In the genomic region with DNA sequence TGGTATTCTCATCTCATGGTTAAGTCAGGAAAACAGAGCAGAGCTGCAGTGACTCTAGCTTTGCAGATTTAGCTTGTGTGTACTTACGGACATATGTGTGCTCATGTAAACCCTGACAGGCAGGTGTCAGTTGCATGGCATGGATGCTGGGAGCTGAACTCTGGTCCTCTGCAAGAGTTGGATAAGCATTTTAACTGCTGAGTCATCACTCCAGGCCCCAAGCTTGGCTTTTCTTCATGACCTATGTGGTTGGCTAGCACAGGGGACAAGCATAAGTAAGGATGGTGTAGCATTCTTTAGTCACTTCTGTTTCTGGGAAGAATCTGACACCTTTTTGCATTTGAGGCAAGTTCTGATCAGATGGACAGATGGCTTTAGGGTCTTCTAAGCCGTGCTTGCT, we compare ENCODE assay signal across 16 mouse cellular contexts.
"Had no signal": no experiment of that assay in that cellular context is flagged by ENCODE, and none has a peak within 500 bp of the region (broad histone marks: within the 10 kb centered on the region; RNA-seq: fewer than 3 reads in every experiment).

No protein-coding gene starts in this region.

- H3K9me3 ChIP-seq: neural tube, embryonic 13.5 days; neural tube, embryonic 15.5 days; stomach, embryonic 15.5 days had no signal

- H3K27ac ChIP-seq: neural tube, embryonic 13.5 days; neural tube, embryonic 15.5 days; stomach, embryonic 15.5 days; stomach, postnatal 0 days had no signal

- H3K4me1 ChIP-seq: neural tube, embryonic 13.5 days; neural tube, embryonic 15.5 days; stomach, embryonic 15.5 days had no signal

- DNase-seq: retina, postnatal 1 day; right cerebral cortex, adult 18-20 months; right cerebral cortex, postnatal 14 days; right cerebral cortex, postnatal 25 days; right cerebral cortex, postnatal 4 days; spleen, adult 18-20 months; thymus, adult 18-20 months; thymus, adult 2 months; thymus, postnatal 14 days; thymus, postnatal 25 days; thymus, postnatal 36 days; thymus, postnatal 4 days had no signal

- H3K4me2 ChIP-seq: neural tube, embryonic 13.5 days; neural tube, embryonic 15.5 days; stomach, embryonic 15.5 days had no signal

- H3K36me3 ChIP-seq: neural tube, embryonic 13.5 days; neural tube, embryonic 15.5 days; stomach, embryonic 15.5 days had no signal

- H3K27me3 ChIP-seq: neural tube, embryonic 13.5 days; neural tube, embryonic 15.5 days; stomach, embryonic 15.5 days had no signal

- H3K9ac ChIP-seq: neural tube, embryonic 13.5 days; neural tube, embryonic 15.5 days; stomach, embryonic 15.5 days had no signal

- H3K4me3 ChIP-seq: neural tube, embryonic 13.5 days; neural tube, embryonic 15.5 days; stomach, embryonic 15.5 days had no signal
